Mouse (Mus musculus) liver, adult (tissue): ENCODE data around the gene Gas7.
A peak's percentile ranks its signal among the peaks of the same experiment; 100 is the strongest.

ENCODE experiments used
- GATA4 ChIP-seq: IDR thresholded peaks from 2 replicates; pipeline ENCODE4 v1.6.1; 2014; ENCODE audit warnings: mild to moderate bottlenecking, low read length; ENCODE audit not compliant: insufficient replicate concordance

Gene Gas7

GRCm38 (mm10) chr11:67597388-67597787 lies 142.2 kb downstream of the Gas7 start:
- TF ChIP-seq GATA4: no peak

GRCm38 (mm10) chr11:67599141-67599540 lies 143.9 kb downstream of the Gas7 start:
- no peak for TF ChIP-seq GATA4

- TF ChIP-seq GATA4: no peak
Observed at GRCm38 (mm10) chr11:67600710-67601430, 145.6 kb downstream of the Gas7 start.

GRCm38 (mm10) chr11:67602711-67603369 lies 147.6 kb downstream of the Gas7 start:
- no peak for TF ChIP-seq GATA4

GRCm38 (mm10) chr11:67604481-67604880 lies 149.2 kb downstream of the Gas7 start:
- no peak for TF ChIP-seq GATA4

- TF ChIP-seq GATA4: no peak
Observed at GRCm38 (mm10) chr11:67608114-67608683, 153.0 kb downstream of the Gas7 start.

GRCm38 (mm10) chr11:67612158-67612839 lies 157.1 kb downstream of the Gas7 start:
- no peak for TF ChIP-seq GATA4

GRCm38 (mm10) chr11:67616557-67617239 lies 161.5 kb downstream of the Gas7 start:
- no peak for TF ChIP-seq GATA4

GRCm38 (mm10) chr11:67622340-67622739 lies 167.1 kb downstream of the Gas7 start:
- TF ChIP-seq GATA4: no peak

GRCm38 (mm10) chr11:67627179-67627578 lies 171.9 kb downstream of the Gas7 start:
- no peak for TF ChIP-seq GATA4

GRCm38 (mm10) chr11:67628522-67628921 lies 173.3 kb downstream of the Gas7 start:
- peak; percentile 65; the same call in 1 of the 2 replicates for TF ChIP-seq GATA4

- no peak for TF ChIP-seq GATA4
Observed at GRCm38 (mm10) chr11:67632906-67633305, 177.7 kb downstream of the Gas7 start.

GRCm38 (mm10) chr11:67633620-67634229 lies 178.5 kb downstream of the Gas7 start:
- TF ChIP-seq GATA4: no peak

- no peak for TF ChIP-seq GATA4
Observed at GRCm38 (mm10) chr11:67636201-67636600, 181.0 kb downstream of the Gas7 start.
